Mouse (Mus musculus) hindlimb bud, embryonic 11.5 days (tissue): Measurements from ENCODE around the gene Adora2a.

Source experiments
- DNase-seq: peaks from one replicate; pipeline ENCODE4 v3.0.0-alpha.2; 2012; ENCODE audit warnings: low read depth, low spot score; ENCODE audit errors: extremely low spot score

Adora2a gene

GRCm38 (mm10) chr10:75312361-75312760, 4.3 kb upstream of the Adora2a start:
- no peak for DNase-seq

DNA sequence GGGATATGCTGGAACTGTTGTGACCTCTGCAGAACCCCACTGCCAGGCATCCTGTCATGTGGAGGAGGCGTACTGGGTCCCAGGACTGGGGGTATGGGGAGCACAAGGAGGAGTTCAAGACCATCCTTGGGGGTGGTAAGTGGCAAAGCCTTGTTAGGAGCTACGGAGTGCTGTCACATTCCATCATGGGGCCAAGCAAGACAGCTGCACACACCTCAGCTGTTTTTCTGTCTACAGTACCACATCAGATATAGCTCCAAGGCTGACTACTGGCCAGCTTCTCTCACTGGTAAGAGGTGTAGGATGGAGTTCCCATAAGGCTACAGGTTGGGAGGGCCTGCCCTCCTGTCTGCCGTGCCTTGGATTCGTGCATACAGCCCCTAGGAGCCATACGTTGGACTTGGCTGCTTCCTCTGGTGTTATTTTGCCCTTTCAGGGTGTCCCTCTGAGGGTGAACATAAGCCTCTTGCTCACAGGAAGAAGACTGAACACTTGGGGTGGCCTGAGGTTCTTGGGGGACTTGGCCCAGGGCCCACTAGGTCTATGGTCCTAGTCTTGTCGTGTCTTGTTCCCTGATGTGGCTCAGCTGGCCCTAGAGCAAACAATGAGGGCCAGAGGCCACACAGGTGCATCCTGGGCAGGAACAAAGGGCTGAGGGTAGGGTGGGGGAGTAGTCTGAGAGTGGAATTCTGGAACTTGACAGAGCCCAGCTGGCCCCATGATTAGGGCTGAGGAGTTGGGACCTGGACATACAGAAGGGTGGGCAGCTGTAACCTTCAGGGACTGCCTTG, 2.3 kb upstream of the Adora2a start:
- DNase-seq, result no peak

GRCm38 (mm10) chr10:75315756-75316155, 921 bp upstream of the Adora2a start:
- no peak for DNase-seq

- no peak for DNase-seq
Observed at GRCm38 (mm10) chr10:75316472-75316871, 205 bp upstream of the Adora2a start.

DNA sequence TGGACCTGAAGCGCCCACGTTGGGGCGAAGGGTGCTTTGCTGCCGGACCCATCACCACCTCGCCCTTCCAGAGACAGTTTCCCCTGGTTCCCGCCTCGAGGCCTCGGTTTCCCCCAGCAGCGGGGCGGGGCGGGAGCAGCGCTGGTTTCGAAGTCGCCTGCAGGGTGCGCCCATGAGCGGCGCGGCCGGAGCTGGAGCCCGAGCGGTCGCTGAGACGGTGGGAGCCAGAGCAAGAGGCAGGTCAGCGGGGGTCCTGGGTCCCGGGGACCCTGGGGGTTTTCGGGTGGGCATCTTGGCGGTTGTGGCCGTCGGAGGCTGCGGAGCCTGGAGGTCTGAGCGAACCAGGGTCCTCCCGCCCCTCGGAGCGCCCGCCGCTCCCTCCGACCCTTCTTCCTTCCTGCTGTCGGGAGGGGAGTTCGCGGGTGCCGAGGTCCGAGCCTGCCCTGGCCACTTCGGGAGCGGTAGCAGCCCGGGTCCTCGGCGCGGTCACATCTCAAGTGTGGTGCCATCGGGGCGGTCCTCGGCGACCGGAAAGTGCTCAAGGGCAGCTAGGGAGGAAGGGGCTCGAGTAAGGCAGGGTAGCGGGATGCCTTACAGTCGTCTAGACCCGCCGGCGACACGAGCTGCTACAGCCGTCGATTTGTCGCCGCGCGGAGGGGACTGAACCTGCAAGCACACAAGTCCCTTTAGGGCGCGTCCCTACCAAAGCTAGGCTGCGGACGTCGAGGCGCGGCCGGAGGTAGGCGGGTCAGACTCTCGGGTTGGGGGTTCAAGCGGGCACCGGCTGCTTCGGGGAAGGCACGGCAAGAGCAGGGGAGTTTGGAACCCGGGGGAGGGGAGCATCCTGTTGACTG, 458 bp downstream of the Adora2a start:
- no peak for DNase-seq

GRCm38 (mm10) chr10:75318206-75318605, 1.5 kb downstream of the Adora2a start:
- DNase-seq, result no peak

DNA sequence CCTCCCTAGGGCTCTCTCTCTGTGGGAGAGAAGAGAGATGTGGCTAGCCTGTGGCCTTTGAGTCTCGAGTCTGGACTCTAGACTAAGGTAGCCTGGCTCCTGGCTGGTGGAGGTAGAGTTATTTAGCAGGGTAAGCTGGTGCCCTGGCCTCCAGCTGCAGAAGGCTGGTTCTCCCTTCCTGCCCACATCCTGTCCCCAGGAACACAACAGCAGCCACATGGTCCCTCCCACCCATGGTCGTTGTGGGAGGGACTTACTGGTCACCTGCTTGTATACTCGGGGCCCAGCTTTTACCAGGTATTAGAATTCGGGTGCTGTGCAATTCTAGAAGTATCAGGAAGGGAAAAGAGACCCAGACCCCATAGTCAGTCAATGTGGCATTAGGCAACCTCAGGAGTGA, 3.6 kb downstream of the Adora2a start:
- DNase-seq, result no peak

DNA sequence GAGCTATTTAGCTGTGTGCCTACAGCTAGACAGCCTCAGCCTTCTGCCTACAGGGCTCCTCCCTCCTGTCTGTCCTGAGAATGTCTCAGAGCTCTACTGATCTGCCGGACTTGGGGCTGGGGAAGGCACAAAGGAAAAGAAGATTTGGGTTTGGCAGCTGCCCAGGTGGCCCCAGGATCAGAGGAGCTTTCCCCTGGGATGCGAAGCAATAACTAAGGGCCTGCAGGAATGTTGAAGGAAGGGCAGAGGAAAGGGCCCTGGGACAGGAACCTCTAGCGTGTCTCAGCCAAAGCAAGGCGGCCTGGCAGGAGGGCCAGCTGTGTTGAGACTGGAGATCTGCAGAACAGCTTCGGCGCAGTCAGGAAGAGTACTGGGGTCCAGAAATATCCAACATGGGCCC, 6.3 kb downstream of the Adora2a start:
- DNase-seq, result no peak

DNA sequence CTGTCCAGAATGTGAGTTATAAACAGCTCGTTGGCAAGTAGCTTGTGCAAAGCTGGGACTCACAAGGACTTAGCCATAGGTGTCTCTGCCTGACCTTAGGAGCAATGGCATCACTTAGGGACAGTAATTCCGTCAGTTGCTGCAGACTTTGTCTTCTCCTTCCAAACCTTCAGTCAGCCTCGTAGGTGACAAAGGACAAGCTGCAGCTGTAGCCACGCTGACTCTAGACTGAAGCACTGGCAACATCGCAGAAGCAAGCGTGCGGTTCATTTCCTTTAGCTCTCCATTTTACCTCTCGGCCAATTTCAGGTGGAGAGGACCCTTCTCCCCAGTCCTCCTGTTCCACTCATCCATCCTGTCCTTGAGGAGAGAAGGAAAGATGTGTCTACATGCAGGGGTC, 7.3 kb downstream of the Adora2a start:
- no peak for DNase-seq

GRCm38 (mm10) chr10:75324391-75324790, 7.7 kb downstream of the Adora2a start:
- no peak for DNase-seq

DNA sequence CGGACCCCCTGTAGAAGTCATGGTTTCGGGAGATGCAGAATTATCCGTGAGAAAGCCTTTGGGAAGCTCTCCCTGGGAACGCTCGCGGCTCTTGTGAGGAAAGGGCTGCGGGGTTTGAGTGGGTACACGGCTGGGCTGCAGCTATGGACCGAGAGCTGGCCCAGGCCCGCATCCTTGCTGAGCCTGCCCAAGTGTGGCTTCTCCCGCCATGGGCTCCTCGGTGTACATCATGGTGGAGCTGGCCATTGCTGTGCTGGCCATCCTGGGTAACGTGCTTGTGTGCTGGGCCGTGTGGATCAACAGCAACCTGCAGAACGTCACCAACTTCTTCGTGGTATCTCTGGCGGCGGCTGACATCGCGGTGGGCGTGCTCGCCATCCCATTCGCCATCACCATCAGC, 9.1 kb downstream of the Adora2a start:
- no peak for DNase-seq

GRCm38 (mm10) chr10:75326553-75326952, 9.9 kb downstream of the Adora2a start:
- no peak for DNase-seq

DNA sequence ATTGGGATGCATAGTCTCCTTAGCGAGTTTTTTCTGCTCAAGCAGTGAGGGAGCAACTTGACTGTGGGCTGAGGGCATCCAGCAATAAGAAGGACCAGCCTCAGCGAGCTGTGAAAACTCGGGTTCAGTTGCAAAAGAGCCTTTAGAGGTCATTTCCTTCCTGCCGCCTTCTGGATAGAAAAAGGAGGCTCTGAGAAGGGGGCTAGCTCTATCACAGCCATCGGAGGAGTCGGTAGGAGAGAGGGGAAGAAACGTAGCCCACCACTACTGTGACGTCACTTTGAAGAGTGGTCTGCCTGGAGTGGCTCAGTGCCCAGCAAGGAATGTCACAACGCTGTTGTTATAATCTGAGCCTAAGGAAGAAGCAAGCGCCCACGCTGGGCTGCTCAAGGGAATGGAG, 10.4 kb downstream of the Adora2a start:
- DNase-seq, result no peak

- no peak for DNase-seq
Observed at GRCm38 (mm10) chr10:75328201-75328704, 11.6 kb downstream of the Adora2a start.

DNA sequence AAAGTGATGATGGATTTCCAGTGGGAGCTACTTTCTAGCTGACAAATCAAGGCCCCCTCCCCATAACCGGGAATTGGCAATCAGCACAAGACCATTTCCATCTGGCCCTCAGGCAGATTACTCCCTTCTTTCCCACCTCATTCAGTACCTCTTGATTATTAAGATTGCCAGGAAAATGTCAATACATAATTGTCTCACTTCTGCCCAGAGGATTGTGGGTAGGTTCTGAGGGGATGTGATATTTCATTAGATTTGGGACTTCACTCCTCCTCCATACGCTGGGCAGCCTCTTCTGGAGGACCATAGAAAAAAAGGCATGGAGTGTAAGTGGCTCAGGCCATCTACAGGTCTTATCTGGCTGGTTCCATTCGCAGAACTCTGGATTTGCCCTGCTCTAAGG, 15.6 kb downstream of the Adora2a start:
- no peak for DNase-seq

- no peak for DNase-seq
Observed at GRCm38 (mm10) chr10:75333176-75333776, 16.6 kb downstream of the Adora2a start.

DNA sequence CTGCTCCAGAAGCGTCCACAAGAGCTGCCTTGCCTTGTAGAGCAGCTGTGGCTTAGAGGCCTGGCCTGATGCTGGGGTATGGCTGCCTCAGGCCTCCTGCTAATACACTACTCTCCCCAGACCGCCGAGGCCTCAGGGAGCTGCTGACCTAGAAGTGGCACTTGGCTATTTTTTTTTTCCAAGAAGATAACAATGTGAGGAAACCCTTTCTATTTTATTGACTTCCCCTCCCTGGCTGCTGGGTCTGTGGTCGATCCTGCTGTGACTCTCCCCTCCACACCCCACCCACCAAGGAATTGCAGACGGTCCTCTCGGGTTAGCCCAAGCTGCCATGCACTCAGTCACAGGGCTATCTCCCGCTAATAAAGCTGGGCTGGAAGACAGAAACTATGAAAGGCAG, 17.5 kb downstream of the Adora2a start:
- DNase-seq, result no peak

DNA sequence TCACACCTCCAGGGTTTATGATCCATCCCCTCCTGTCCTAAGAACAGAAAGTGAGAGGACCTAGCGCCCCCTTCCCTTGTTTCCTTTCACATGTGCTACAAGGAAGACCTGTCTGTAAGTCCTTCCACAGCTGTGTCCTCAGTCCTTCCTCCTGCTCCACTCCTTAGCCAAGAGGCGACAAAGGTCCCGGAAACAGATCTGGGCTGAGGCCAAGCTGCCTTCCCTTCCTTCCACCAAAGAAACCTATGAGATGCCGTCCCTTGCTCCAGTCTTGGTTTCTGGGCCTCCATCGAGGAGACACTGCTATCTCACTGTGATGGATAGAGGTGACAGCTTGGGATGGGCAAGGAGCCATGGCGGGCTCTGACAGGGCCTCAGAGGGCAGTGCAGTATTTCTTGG, 18.4 kb downstream of the Adora2a start:
- DNase-seq, result no peak

DNA sequence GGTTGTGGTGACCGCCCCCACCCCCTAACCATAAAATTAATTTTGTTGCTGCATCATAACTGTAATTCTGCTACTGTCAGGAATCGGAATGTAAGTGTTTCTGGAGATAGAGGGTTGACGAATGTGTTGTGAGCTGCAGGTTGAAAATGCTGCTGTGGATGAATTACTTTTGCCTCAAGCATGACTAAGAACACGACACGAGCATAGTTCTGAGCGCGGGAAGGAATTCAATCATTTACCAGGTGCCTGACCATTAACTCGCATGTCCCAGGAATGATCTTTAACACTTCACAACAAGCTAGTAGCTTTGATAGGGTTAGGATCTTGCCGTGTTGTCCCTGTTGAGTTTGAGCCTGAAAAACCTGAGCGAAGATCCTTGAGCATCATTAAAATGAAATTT, 20.6 kb downstream of the Adora2a start:
- DNase-seq, result no peak

DNA sequence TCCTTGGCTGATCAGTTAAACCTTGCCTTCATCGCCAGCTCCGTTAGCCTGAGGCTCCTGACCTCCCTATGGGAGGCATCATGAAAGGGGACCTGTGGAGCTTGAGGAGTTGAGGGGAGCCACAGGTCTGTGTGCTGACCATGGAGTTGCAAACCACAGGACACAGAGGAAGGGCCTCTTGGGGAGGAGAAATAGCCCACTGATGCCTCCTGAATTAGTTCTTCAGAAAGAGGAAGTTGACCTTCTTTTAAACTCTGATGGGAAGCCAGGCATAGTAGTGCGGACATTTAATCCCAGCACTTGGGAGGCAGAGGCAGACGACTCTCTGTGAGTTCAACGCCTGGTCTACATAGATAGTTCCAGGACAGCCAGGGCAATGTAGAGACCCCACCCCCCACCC, 22.2 kb downstream of the Adora2a start:
- DNase-seq, result no peak

DNA sequence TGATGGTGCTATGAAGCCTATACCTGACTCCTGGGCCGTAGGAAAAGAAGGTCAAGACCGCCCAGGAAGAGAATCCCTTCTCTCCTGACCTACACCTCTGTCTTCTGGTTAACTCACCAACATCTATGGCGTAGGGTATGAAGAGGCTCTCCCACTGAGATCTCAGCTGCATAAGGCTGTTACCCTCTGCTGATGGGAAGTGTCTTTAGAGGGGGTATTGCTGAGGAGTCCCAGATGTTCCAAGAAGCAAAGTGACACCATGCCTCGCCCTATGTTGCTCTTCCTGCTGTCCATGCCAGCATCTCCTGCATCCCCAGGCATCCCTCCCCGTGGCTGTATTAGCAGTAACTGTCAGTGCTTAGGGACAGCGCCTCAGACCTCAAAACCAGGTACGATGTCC, 22.7 kb downstream of the Adora2a start:
- DNase-seq, result no peak

GRCm38 (mm10) chr10:75341936-75342335, 25.3 kb downstream of the Adora2a start:
- DNase-seq, result peak; percentile 10
